Mouse (Mus musculus): ENCODE results near the gene L2hgdh. TPM values are rescaled to one million over a fixed set of nuclear protein-coding genes. Genes with fewer than 3 reads are reported as not detected.

Gene L2hgdh
- polyA plus RNA-seq, 1 experiment from 2014 or later: 3.7 TPM

- H3K9me3 ChIP-seq (ENCODE audit: low read length): no peaks in the 10 kb centered on the region
- 0 out of 2 replicates have a peak, but pooled peaks cover 5% of the 10 kb centered on the region for H3K36me3 ChIP-seq (ENCODE audit: insufficient read depth, low read length)
- H3K27me3 ChIP-seq (replicated peaks; ENCODE audit: insufficient read depth, low read length): no peaks in the 10 kb centered on the region
- DNase-seq (ENCODE audit: low spot score): no peak
- no peak for ATAC-seq
- 76% methylated on average over 8 of the region's 8 CpGs for WGBS
- H3K4me1 ChIP-seq (ENCODE audit: insufficient read depth, low read depth, low read length): peaks cover 5% of the 10 kb centered on the region
- no peak overlapping the region for H3K4me3 ChIP-seq (ENCODE audit: low read depth, low read length)
- no peak overlapping the region for H3K27ac ChIP-seq (ENCODE audit: low read length)
- no peak for TF ChIP-seq CTCF (IDR thresholded peaks at IDR 0.05)
- TF ChIP-seq EP300 (IDR thresholded peaks at IDR 0.05): no peak
- H3K9ac ChIP-seq (replicated peaks; ENCODE audit: low read depth): no peak overlapping the region
- no peak overlapping the region for H3K4me2 ChIP-seq (replicated peaks; ENCODE audit: low read depth, low read length)
Measured at GRCm38 (mm10) chr12:69649511-69649910, 75.2 kb downstream of the L2hgdh start.

DNA sequence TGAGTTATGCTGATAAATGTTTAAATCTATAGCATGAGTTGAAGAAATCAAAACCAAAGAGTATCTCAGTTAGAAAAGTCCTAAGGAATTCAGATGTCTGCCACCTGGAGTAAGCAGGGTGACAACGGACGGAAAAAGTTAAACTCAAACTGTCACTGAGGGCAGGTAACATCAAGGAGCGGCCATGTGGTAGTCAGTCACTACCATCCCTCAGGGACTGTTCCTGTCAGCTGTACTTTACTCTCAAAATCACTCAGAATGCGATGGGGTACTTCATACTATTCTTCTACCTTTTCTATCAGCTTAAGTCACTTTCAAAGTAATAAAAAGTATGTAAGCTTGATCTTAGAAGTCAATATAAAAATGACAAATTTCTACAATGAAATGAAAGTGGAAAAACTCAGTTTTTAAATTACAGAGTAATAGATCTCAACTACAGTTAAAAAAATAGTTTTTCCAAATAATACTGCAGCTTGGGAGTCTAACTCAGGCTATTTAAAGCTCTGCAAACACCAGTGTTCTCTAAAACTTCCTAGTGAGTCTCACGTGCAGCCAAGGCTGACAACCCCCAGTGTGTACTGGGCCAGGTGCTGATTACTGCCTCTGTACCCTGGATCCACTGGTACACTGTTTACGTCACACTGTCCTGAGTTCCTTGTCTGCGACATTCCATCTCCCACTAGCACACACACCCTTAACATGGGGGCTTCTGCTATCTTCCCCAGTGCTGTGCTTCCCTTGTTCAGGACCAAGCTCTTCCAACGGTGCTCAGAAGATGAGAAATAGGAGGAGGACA, 78.7 kb downstream of the L2hgdh start:
- 67% methylated on average over 8 of the region's 8 CpGs for WGBS
- TF ChIP-seq CTCF (IDR thresholded peaks at IDR 0.05) (no peak), EP300 (IDR thresholded peaks at IDR 0.05) (no peak)
- peak; percentile 74 for ATAC-seq

GRCm38 (mm10) chr12:69644877-69645276, 79.8 kb downstream of the L2hgdh start:
- H3K4me1 ChIP-seq (ENCODE audit: insufficient read depth, low read depth, low read length): peaks cover 5% of the 10 kb centered on the region
- no peak overlapping the region for H3K4me2 ChIP-seq (replicated peaks; ENCODE audit: low read depth, low read length)
- no peak overlapping the region for H3K27ac ChIP-seq (ENCODE audit: low read length)
- DNase-seq (ENCODE audit: low spot score) (peak; percentile 65), ATAC-seq (no peak)
- H3K4me3 ChIP-seq (ENCODE audit: low read depth, low read length): no peak overlapping the region
- H3K9me3 ChIP-seq (ENCODE audit: low read length): no peaks in the 10 kb centered on the region
- no peak overlapping the region for H3K9ac ChIP-seq (replicated peaks; ENCODE audit: low read depth)
- TF ChIP-seq EP300 (IDR thresholded peaks at IDR 0.05) (no peak), CTCF (IDR thresholded peaks at IDR 0.05) (no peak)
- WGBS: 30% methylated on average over 3 of the region's 3 CpGs
- no peaks in the 10 kb centered on the region for H3K27me3 ChIP-seq (replicated peaks; ENCODE audit: insufficient read depth, low read length)
- no peaks in the 10 kb centered on the region for H3K36me3 ChIP-seq (ENCODE audit: insufficient read depth, low read length)

More for the DNA sequence above, 78.7 kb downstream of the L2hgdh start:
- peak; percentile 48 for DNase-seq (ENCODE audit: low spot score)
- peak overlapping the region; percentile 55 for H3K27ac ChIP-seq (ENCODE audit: low read length)
- H3K4me2 ChIP-seq (replicated peaks; ENCODE audit: low read depth, low read length): no peak overlapping the region
- no peaks in the 10 kb centered on the region for H3K36me3 ChIP-seq (ENCODE audit: insufficient read depth, low read length)
- no peaks in the 10 kb centered on the region for H3K27me3 ChIP-seq (replicated peaks; ENCODE audit: insufficient read depth, low read length)
- no peaks in the 10 kb centered on the region for H3K9me3 ChIP-seq (ENCODE audit: low read length)
- no peak overlapping the region for H3K4me3 ChIP-seq (ENCODE audit: low read depth, low read length)
- peaks cover 5% of the 10 kb centered on the region for H3K4me1 ChIP-seq (ENCODE audit: insufficient read depth, low read depth, low read length)
- no peak overlapping the region for H3K9ac ChIP-seq (replicated peaks; ENCODE audit: low read depth)

GRCm38 (mm10) chr12:69642877-69643276, 81.8 kb downstream of the L2hgdh start:
- Histone ChIP-seq H3K4me3 (ENCODE audit: low read depth, low read length) (no peak overlapping the region), H3K4me1 (ENCODE audit: insufficient read depth, low read depth, low read length) (peaks cover 5% of the 10 kb centered on the region), H3K27ac (ENCODE audit: low read length) (no peak overlapping the region), H3K27me3 (replicated peaks; ENCODE audit: insufficient read depth, low read length) (no peaks in the 10 kb centered on the region), H3K4me2 (replicated peaks; ENCODE audit: low read depth, low read length) (no peak overlapping the region), H3K36me3 (ENCODE audit: insufficient read depth, low read length) (peaks cover 9% of the 10 kb centered on the region; the same call in 1 of the 2 replicates), H3K9me3 (ENCODE audit: low read length) (no peaks in the 10 kb centered on the region), H3K9ac (replicated peaks; ENCODE audit: low read depth) (no peak overlapping the region)
- ATAC-seq: no peak
- no peak for DNase-seq (ENCODE audit: low spot score)
- 87% methylated on average over 5 of the region's 5 CpGs for WGBS
- no peak for TF ChIP-seq CTCF (IDR thresholded peaks at IDR 0.05)
- TF ChIP-seq EP300 (IDR thresholded peaks at IDR 0.05): no peak

MicroRNA genes within 50 kb of the gene (microRNA counts, 519-probe panel; counts per million panel counts)
- not detected for microRNA mmu-miR-681

Small RNA genes lying within 50 kb of the gene (microRNA-seq; reads per million reads assigned to microRNA genes)
- gene Mir681: not detected

Other genes starting within 250 kb of the L2hgdh start
- 20.6 and 25.6 TPM in 2 replicates for gene Vcpkmt, start 141.8 kb downstream of the L2hgdh start, polyA plus RNA-seq (2015; fragmentation: Nextera tagmentation; extraction: Ambion mirVana)
- gene Sos2, start 43.0 kb downstream of the L2hgdh start, polyA plus RNA-seq (2015; fragmentation: Nextera tagmentation; extraction: Ambion mirVana): 10.6 and 11.9 TPM in 2 replicates
- gene Atp5s, start 77 bp upstream of the L2hgdh start, polyA plus RNA-seq (2015; fragmentation: Nextera tagmentation; extraction: Ambion mirVana): 18.5 and 21.4 TPM in 2 replicates
- gene Cdkl1, start 66.4 kb upstream of the L2hgdh start, polyA plus RNA-seq (2015; fragmentation: Nextera tagmentation; extraction: Ambion mirVana): 2.7 and 3.1 TPM in 2 replicates
- 2.9 and 4.8 TPM in 2 replicates for gene Atl1, start 167.7 kb upstream of the L2hgdh start, polyA plus RNA-seq (2015; fragmentation: Nextera tagmentation; extraction: Ambion mirVana)
- 20.6 and 22.9 TPM in 2 replicates for gene Map4k5, start 168.3 kb upstream of the L2hgdh start, polyA plus RNA-seq (2015; fragmentation: Nextera tagmentation; extraction: Ambion mirVana)

Measured in lung, postnatal 0 days (tissue).